Mouse (Mus musculus) lung, embryonic 16.5 days (tissue): Measurements from ENCODE around the gene Procr. TPM values are rescaled to one million over a fixed set of nuclear protein-coding genes. Genes with fewer than 3 reads are reported as not detected.
"Not testable (repeated sequence)": the region's sequence is repeated elsewhere in the genome, so short reads cannot be mapped to it uniquely, and the experiment has no call there.

Experiments used
- ATAC-seq: fragments of 200-750 bp; cut with Nextera tagmentation; 2 replicates; pipeline ENCODE4 v1.8.0; 2017; ENCODE audit warnings: low read depth, mild to moderate bottlenecking, moderate library complexity
- H3K27ac ChIP-seq: fragments of 300-500 bp; sonication (generic); 2 replicates; pipeline ENCODE4 v1.5.1; 2014; ENCODE audit warnings: mild to moderate bottlenecking, control low read depth, low read length
- H3K27me3 ChIP-seq: fragments of 300-500 bp; sonication (generic); 2 replicates; pipeline ENCODE4 v1.6.1; 2014; ENCODE audit warnings: low read depth, low read length, mixed read lengths; ENCODE audit not compliant: control insufficient read depth, insufficient read depth
- H3K36me3 ChIP-seq: fragments of 300-500 bp; sonication (generic); 2 replicates; pipeline ENCODE4 v1.6.1; 2014; ENCODE audit warnings: low read length; ENCODE audit not compliant: control insufficient read depth, insufficient read depth
- H3K4me1 ChIP-seq: fragments of 300-500 bp; sonication (generic); replicated peaks from 2 replicates; pipeline ENCODE4 v1.6.1; 2014; ENCODE audit warnings: low read length, mixed read lengths; ENCODE audit not compliant: control insufficient read depth, insufficient read depth
- H3K4me2 ChIP-seq: fragments of 300-500 bp; sonication (generic); 2 replicates; pipeline ENCODE4 v1.6.1; 2014; ENCODE audit warnings: low read depth, low read length, control low read depth
- H3K4me3 ChIP-seq: fragments of 300-500 bp; sonication (generic); 2 replicates; pipeline ENCODE4 v1.5.1; 2014; ENCODE audit warnings: mild to moderate bottlenecking, low read length, control low read depth
- H3K9ac ChIP-seq: fragments of 300-500 bp; sonication (generic); 2 replicates; pipeline ENCODE4 v1.6.1; 2014; ENCODE audit warnings: low read length, control low read depth
- H3K9me3 ChIP-seq: fragments of 300-500 bp; sonication (generic); 2 replicates; pipeline ENCODE4 v1.6.1; 2016; ENCODE audit warnings: low read length; ENCODE audit not compliant: control insufficient read depth
- WGBS: fragments of 180-500 bp; shearing (Covaris S2); extraction: QIAGEN DNeasy Blood & Tissue Kit; methylation state at CpG from one replicate; pipeline ENCODE4 v1.1.7; 2014; 5-methylcytosine and 5-hydroxymethylcytosine counted together
- polyA plus RNA-seq: library from polyadenylated mRNA; unstranded; fragments of >200 nt; fragmentation: Nextera tagmentation; extraction: Ambion mirVana; gene quantifications from 2 replicates; pipeline ENCODE4 v1.2.1, GENCODE M21; 2015

The Procr gene
- polyA plus RNA-seq, 1 experiment from 2014 or later: 16.8 TPM

DNA sequence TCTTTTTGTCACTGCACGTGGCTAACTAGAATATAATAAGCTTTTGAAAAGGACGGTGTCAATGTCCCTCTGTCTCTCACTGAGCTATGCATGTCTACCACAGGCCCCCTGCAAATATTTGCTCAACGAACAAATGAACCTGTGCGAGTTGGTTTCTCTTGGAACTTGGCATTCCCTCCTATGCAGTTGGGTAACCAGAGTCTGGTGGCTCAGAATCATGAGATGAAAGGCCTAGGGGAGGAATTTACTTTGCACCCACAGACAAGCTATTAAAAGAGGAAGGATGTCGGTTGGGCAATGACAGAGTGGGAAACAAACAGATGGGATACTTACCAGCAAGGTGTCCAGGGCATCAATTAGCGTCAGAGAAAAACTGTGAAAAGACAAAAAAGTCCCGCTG, 24.6 kb upstream of the Procr start:
- no peaks in the 10 kb centered on the region for H3K27me3 ChIP-seq
- H3K9me3 ChIP-seq: no peaks in the 10 kb centered on the region
- peaks cover 6% of the 10 kb centered on the region for H3K4me1 ChIP-seq
- H3K9ac ChIP-seq: no peak overlapping the region
- no peak for ATAC-seq
- no peak overlapping the region for H3K4me2 ChIP-seq
- H3K36me3 ChIP-seq: no peaks in the 10 kb centered on the region; the same call in 1 of the 2 replicates
- H3K27ac ChIP-seq: no peak overlapping the region
- H3K4me3 ChIP-seq: no peak overlapping the region
- 63% methylated on average over 7 of the region's 7 CpGs for WGBS

GRCm38 (mm10) chr2:155727764-155728395, 23.0 kb upstream of the Procr start:
- 56% methylated on average over 7 of the region's 7 CpGs for WGBS
- Histone ChIP-seq H3K4me3 (no peak overlapping the region), H3K36me3 (no peaks in the 10 kb centered on the region; the same call in 1 of the 2 replicates), H3K9ac (no peak overlapping the region), H3K27me3 (no peaks in the 10 kb centered on the region; the same call in 1 of the 2 replicates), H3K27ac (no peak overlapping the region), H3K4me1 (peaks cover 6% of the 10 kb centered on the region), H3K4me2 (no peak overlapping the region; the same call in 1 of the 2 replicates), H3K9me3 (no peaks in the 10 kb centered on the region)
- no peak for ATAC-seq

- Histone ChIP-seq H3K27ac (no peak overlapping the region), H3K4me2 (peak overlapping the region; percentile 75), H3K9ac (peak overlapping the region; percentile 82), H3K4me1 (peaks cover 6% of the 10 kb centered on the region), H3K27me3 (no peaks in the 10 kb centered on the region; the same call in 1 of the 2 replicates), H3K36me3 (no peaks in the 10 kb centered on the region; the same call in 1 of the 2 replicates), H3K9me3 (no peaks in the 10 kb centered on the region), H3K4me3 (peak overlapping the region; percentile 93)
- ATAC-seq: no peak
- WGBS: 3% methylated on average over 15 of the region's 15 CpGs
Measured at GRCm38 (mm10) chr2:155728742-155729141, 22.2 kb upstream of the Procr start.

GRCm38 (mm10) chr2:155729158-155729645, 21.7 kb upstream of the Procr start, which contains the start of gene Edem2:
Gene Edem2 (minus strand): TSS chr2:155729475.
- H3K36me3 ChIP-seq: no peaks in the 10 kb centered on the region; the same call in 1 of the 2 replicates
- H3K9ac ChIP-seq: peak within 1 kb of the TSS; percentile 82
- 0% methylated on average over 33 of the region's 33 CpGs for WGBS
- ATAC-seq: peak; percentile 96
- peak within 1 kb of the TSS; percentile 93 for H3K4me3 ChIP-seq
- no peaks in the 10 kb centered on the region; the same call in 1 of the 2 replicates for H3K27me3 ChIP-seq
- peak within 1 kb of the TSS; percentile 75 for H3K4me2 ChIP-seq
- H3K9me3 ChIP-seq: no peaks in the 10 kb centered on the region
- H3K4me1 ChIP-seq: peaks cover 6% of the 10 kb centered on the region
- H3K27ac ChIP-seq: no peak within 1 kb of the TSS

DNA sequence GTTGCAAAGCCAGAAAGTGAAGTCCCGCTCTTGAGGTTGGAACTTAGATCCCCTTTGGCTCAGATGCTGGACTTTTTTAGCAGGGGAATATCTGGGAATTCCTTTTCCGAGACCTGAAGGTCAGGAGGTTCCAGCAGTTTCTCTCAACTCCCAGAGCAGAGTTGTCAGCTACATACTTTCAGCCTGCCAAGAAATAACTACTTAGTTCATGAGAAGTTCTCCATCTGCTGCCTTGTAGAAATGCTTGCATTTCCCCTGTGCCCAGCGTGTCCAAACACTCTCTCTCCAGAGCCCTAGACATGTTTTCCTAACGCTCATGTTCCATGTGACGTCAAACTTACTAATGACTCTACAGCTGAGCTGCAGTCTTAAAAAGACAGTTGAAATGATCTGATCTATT, 15.8 kb upstream of the Procr start:
- no peaks in the 10 kb centered on the region; the same call in 1 of the 2 replicates for H3K27me3 ChIP-seq
- H3K9me3 ChIP-seq: no peaks in the 10 kb centered on the region
- no peak overlapping the region for H3K4me2 ChIP-seq
- H3K4me1 ChIP-seq: no peaks in the 10 kb centered on the region
- H3K4me3 ChIP-seq: no peak overlapping the region
- H3K27ac ChIP-seq: no peak overlapping the region
- no peaks in the 10 kb centered on the region for H3K36me3 ChIP-seq
- 49% methylated on average over 5 of the region's 5 CpGs for WGBS
- H3K9ac ChIP-seq: no peak overlapping the region
- ATAC-seq: no peak

GRCm38 (mm10) chr2:155735766-155736165, 15.2 kb upstream of the Procr start, which contains the start of gene Gm17581:
Gene Gm17581 (minus strand): TSS chr2:155735866.
- H3K9ac ChIP-seq, H3K36me3 ChIP-seq, H3K9me3 ChIP-seq, H3K4me3 ChIP-seq, H3K4me1 ChIP-seq, ATAC-seq, H3K4me2 ChIP-seq, H3K27me3 ChIP-seq, H3K27ac ChIP-seq: not testable (repeated sequence)
- WGBS: 82% methylated on average over 5 of the region's 5 CpGs

- ATAC-seq: no peak
- Histone ChIP-seq H3K9ac (no peak overlapping the region), H3K27me3 (no peaks in the 10 kb centered on the region; the same call in 1 of the 2 replicates), H3K4me2 (no peak overlapping the region), H3K4me3 (no peak overlapping the region), H3K4me1 (no peaks in the 10 kb centered on the region), H3K9me3 (no peaks in the 10 kb centered on the region), H3K36me3 (no peaks in the 10 kb centered on the region), H3K27ac (no peak overlapping the region)
- 62% methylated on average over 6 of the region's 6 CpGs for WGBS
Measured at GRCm38 (mm10) chr2:155736936-155737335, 14.0 kb upstream of the Procr start.

- WGBS: 54% methylated on average over 9 of the region's 9 CpGs
- peaks cover 2% of the 10 kb centered on the region; the same call in 1 of the 2 replicates for H3K4me1 ChIP-seq
- H3K27ac ChIP-seq: no peak overlapping the region
- H3K9me3 ChIP-seq: no peaks in the 10 kb centered on the region
- H3K36me3 ChIP-seq: no peaks in the 10 kb centered on the region
- ATAC-seq: no peak
- no peak overlapping the region for H3K9ac ChIP-seq
- H3K4me3 ChIP-seq: no peak overlapping the region
- no peak overlapping the region for H3K4me2 ChIP-seq
- H3K27me3 ChIP-seq: no peaks in the 10 kb centered on the region; the same call in 1 of the 2 replicates
Measured at GRCm38 (mm10) chr2:155737803-155738202, 13.1 kb upstream of the Procr start.

- peak; percentile 87 for ATAC-seq
- Histone ChIP-seq H3K27me3 (no peaks in the 10 kb centered on the region), H3K9me3 (no peaks in the 10 kb centered on the region), H3K27ac (peak overlapping the region; percentile 84), H3K36me3 (no peaks in the 10 kb centered on the region), H3K4me2 (no peak overlapping the region), H3K4me3 (no peak overlapping the region), H3K4me1 (peaks cover 6% of the 10 kb centered on the region; the same call in 1 of the 2 replicates), H3K9ac (no peak overlapping the region)
- 40% methylated on average over 11 of the region's 11 CpGs for WGBS
Measured at GRCm38 (mm10) chr2:155742211-155742610, 8.7 kb upstream of the Procr start.
